Comparison of ENCODE assay signal across 14 mouse cellular contexts in the genomic region with DNA sequence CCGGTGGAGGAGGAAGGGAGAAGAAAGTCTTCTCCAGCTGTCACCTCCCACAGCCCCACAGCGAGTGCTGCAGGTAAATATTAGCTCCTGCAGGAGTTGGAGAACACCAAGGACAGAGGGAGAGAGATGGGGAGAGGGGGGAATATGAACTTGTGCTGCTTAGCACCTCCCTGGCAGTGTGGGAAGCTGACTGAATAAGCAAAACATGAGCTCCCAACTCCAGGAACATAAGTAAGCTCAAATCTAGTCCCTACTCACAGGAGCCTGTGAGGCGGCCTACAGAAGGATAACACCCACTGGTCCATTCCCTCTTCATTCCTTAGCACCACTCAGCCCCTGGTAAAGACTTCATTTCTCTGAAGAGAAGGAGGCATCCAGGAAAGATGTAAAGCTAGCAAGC.
DNase-seq lines count a peak whose midpoint lies in the region.
"Had no signal": no experiment of that assay in that cellular context is flagged by ENCODE, and none has a peak within 500 bp of the region (broad histone marks: within the 10 kb centered on the region; RNA-seq: fewer than 3 reads in every experiment).

No protein-coding gene starts in this region.

- peak; percentile 17 to 61 for DNase-seq in left cerebral cortex, postnatal 25 days (ENCODE audit: low spot score in 2 of 2)
- DNase-seq in left cerebral cortex, adult 8-10 months (ENCODE audit: low spot score in 2 of 2), result no peak
- peak; percentile 68 for DNase-seq in brain, adult 2 months (ENCODE audit: low read depth, low spot score)
- DNase-seq in telencephalon, adult 2 months (ENCODE audit: low read depth, low spot score), result peak; percentile 59
- no peak for DNase-seq in cerebellum, postnatal 14 days
- DNase-seq: adrenal gland, adult 8-10 months; adrenal gland, postnatal 14 days; adrenal gland, postnatal 36 days; cerebellum, adult 11 months; cerebellum, adult 18-20 months; cerebellum, adult 8-10 months; cerebellum, adult 9-11 months; cerebellum, postnatal 25 days; forebrain, postnatal 0 days had no signal

- intact Hi-C loops in left cerebral cortex, postnatal 25 days (cut with DNase I), result no loop called here

Comparison
In these comparisons a context has a peak if more than half of its experiments do, and no peak if none do; other contexts are left out.
1. DNase-seq: peak in left cerebral cortex, postnatal 25 days (2 of 2), brain, adult 2 months (single experiment) and telencephalon, adult 2 months (single experiment); none in left cerebral cortex, adult 8-10 months (0 of 2) and cerebellum, postnatal 14 days (0 of 2).